Mouse (Mus musculus) mouse embryonic stem cell (cell line): ENCODE measurements at regions not wholly inside any gene's neighbourhood (a gene's known extent, or its start where the extent isn't known, plus 50 kb on each side); places are given as distances from the start of the nearest gene placed in this dataset.

ENCODE experiments used
- in situ Hi-C, 2 experiments: fragments of 300-500 bp; cut with MboI; formaldehyde crosslinking; loops; 1 replicate in 1 of 2; 3 replicates in 1 of 2; pipeline ENCODE4 v1.14.3; 2019 to 2020; ENCODE audit warnings: low sequenced_read_pairs in 2 of 2, low pct_unique_long_range_greater_than_20kb in 1 of 2, mixed read lengths in 1 of 2; ENCODE audit not compliant: unreplicated experiment in 1 of 2

DNA sequence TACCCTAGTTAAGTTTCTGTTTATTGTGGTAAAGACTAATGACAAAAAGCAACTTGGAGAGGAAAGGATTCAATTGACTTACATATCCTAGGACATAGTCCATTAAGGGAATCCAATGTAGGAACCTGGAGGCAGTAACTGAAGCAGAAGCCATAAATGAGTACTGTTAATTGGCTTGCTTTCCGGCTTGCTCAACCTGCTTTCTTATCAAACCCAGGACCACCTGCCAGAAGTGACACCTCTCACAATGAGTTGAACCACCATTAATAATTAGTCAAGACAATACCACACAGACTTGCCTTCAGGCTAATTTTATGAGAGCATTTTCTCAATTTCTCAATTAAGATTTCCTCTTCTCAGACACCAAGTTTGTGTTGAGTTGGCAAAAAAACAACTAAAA lies 148.8 kb downstream of the Ccser2 start:
- in situ Hi-C loops: no loop called here

DNA sequence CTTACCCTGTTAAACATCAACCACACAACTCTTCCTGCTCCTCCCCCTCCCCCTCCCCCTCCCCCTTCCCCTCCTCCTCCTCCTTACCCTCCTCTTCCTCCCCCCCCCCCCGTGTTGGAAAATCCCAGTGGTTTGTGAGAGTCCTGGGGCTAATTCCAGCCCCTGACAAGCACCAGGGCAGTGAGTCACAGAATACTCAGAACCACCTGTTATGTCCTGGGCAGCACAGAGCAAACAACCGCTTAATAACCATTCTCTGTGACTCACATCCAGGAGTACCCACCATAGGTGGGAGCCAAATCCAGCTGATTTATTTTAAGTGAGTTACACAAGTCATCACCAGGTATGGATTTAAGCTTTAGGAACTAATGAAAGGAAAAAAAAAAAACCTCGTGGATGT lies 166.2 kb downstream of the Ccser2 start:
- in situ Hi-C loops: no loop called here

DNA sequence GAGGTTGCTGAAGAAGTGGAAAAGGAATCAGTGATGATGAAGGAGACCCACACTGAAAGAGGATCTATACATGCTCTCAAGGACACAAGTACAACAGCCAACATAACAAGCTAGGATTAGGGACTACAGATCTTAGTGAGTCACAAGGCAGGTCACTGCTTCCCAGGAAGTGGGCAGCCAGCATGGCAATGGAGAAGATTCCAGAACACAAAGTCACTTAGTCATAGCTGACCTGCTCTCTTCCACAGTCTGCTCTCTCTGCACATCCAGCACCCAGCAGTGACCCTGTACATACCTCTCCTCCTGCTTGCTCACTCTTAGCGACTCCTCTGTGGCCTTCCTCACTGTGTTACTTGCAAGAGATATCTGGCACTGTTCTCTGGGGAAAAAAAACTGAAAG lies 168.8 kb downstream of the Ccser2 start:
- in situ Hi-C loops: no loop called here

DNA sequence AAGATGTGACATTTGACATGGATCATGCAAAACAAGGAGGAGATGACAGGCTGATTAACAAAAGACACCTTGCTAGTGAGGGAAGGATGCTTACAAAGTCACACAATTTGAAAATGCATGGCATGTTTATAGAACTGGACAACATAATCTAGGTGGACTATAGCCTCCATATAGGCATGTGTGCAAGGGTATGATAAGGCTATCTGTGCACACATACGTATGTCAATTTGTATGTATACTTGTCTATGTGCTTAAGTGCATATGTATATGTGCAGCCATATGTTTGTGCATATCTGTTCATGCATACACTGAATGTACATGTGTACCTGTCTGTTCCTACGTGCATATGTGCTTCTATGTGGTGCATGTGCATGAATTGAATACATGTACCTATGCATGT lies 186.7 kb downstream of the Ccser2 start:
- in situ Hi-C loops: no loop called here

DNA sequence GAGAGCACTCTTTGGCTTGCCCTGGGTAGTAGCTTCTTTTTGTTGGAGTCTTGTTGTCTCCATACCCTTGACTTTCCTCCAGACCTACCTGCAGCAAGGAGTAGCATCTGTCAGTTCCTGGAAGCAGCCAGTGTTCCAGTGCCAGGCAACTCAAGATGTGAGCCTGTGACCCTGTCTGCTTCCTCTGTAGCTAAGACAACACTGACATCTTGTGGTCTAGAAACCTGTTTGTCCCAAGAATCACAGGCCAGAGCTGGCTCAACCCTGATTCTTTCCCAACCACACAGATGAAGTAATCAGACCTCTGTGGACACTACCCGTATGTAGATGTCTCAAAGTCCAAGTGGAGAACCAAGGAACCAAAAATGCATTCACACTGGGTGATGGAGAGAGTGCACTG lies 189.6 kb downstream of the Ccser2 start:
- in situ Hi-C loops: no loop called here

DNA sequence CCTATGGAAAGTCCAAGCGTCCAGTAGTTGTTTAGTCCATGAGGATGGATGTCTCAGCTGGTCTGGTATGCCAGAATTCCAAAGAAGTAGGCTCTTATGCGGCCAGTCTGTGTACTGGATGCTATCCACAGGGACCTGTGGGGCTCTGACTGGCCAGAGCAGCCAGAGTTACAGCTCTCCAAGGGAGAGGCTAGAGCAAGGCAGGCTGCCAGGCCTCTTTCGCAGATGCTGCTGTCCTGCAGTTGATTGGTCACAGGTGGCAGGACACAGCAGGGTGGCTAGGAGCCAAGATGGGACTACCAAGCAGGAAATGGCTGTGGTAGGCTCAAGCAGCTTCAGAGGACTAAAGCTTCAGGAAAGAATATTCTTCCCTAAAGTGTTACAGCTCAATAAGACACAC lies 194.2 kb downstream of the Ccser2 start:
- in situ Hi-C loops: no loop called here

DNA sequence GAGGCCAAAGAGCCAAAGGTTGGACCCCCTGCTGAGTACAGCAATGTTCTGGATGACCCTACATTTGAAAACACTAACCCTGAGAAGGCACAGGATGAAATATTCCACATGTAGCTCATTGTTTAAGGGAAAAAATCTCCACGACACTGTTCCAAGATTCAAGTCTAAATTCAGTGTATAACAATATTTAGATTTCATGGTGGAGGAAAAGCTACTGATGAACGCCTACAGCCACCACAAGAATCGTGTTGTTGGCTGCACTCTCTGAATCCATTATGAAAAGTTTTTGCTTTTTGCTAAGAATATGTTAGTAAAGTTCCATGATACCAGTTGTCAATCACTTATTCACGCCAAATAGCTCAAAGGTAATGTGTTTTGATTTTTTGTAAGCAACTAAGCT lies 204.2 kb downstream of the Ccser2 start:
- in situ Hi-C loops: no loop called here

DNA sequence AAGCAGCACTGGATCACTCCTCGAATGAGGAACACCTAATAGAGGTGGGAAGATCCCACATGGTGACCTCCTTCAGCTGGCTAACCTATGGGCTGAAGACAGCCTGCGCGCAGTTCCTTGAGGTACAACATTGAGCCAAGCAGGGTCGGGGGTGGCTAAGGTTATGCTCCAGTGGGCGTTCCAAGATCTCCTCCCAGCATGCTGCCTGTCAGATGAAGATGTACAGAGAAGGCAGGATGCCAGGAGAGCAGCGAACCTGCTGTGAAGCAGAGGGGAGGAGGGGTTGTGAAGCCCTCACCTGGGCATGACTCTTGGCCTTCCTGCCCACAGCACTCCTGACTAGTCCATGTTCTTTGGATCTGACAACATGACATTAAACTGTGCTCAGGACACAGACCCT lies 212.5 kb downstream of the Ccser2 start:
- in situ Hi-C loops: no loop called here

DNA sequence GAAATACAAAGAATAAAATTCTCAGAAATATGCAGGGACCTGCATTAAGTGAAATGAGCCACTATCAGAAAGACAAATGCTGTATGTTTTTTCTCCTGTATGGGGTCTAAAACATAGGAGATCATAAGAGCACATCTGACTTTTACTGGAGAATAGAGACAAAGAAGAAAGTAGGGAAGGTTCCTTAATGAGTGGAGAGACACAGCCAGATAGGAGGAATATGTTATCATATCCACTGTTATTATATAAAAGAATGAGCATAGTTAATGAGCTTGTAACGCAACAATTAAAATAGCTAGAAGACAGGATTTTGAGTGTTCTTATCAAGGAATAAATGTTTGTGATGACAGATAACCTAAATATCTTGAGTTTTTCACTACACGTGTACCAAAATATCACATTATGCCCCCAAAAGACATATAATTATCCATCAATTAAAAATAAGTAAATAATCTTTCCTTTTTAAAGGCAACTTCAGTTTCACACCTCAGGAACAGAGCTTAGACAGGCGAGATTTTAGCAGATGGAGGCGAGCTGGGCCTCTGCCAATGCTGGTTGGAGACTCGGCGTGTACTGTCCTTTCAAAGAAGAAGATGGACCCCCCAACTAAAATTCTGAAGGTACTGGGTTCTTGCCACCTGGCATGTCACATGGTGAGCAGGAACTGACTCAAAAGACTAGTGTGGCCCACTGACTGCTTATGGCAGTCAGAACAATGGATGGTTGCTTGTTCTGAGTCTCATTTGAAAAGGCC lies 220.3 kb downstream of the Ccser2 start:
- in situ Hi-C loops: no loop called here

DNA sequence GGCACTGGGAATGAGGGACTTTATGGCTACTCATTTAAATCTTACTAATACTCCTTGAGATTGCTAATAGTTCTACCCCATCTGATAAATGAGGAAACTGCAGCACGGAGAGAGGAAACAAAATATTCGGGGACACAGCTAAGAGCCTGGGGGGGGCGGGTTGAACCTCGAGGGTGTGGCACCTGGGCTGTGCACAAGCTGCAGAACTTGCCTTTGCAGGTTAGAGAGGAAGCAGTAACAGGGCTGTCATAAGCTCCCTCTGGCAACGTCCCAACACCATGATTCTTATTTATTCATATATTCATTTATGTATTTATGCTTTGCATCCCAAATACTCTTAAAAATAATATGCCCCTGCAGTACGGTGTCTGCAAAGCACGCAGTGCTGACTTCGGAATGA lies 237.5 kb downstream of the Ccser2 start:
- in situ Hi-C loops: no loop called here

DNA sequence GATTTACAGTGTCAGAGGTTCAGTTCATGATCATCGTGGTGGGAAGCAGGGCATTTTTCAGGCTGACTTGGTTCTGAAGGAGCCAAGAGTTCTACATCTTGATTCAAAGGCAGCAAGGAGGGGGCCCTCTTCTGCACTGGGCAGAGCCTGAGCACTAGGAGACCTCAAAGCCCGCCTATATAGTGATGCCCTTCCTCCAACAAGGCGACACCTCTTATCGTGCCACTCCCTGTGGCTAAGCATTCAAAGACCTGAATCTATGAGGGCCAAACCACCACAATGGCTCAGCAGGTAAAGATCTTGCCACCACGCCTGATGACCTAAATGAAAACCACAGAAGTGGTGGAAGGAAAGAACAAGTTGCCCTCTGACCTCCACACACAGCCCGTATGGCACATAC lies 242.5 kb downstream of the Ccser2 start:
- in situ Hi-C loops: no loop called here

DNA sequence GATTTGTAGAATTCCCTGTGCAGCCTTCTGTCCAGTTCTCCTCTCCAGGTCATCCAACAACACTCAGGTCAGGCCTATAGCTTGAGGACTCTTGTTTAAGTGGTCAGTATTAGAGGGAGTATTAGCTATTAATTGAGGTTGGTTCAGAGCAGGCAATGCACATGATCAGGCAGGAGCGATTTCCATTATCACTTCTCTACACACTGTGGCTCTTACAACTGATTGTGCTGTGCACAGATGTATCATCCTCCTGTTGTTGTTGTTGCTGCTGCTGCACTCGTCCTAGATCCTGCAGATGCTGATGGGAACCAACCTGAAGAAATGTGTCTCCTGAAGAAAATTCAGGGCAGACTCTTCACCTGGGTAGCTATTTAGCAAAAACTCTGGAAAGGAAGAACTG lies 252.9 kb downstream of the Ccser2 start:
- in situ Hi-C loops: no loop called here

DNA sequence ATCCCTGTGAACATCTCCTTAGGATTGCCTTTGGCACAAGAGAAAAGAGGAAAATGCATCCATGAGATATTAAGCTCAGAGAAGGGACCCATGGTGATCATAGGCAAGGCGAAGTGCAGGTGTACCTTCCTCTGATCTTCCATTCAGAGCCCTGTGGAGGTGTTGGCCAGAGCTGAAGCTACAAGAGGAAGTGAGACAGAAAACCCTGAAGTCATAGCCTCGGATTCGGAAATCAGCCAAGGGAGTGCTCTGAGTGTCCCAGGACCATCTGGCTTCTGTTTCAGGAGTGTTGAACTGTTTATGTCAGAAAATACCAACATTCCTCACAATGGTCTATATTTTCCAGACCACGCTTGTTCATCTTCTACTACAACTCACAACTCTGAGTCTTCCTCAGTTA lies 271.6 kb downstream of the Ccser2 start:
- in situ Hi-C loops: no loop called here

DNA sequence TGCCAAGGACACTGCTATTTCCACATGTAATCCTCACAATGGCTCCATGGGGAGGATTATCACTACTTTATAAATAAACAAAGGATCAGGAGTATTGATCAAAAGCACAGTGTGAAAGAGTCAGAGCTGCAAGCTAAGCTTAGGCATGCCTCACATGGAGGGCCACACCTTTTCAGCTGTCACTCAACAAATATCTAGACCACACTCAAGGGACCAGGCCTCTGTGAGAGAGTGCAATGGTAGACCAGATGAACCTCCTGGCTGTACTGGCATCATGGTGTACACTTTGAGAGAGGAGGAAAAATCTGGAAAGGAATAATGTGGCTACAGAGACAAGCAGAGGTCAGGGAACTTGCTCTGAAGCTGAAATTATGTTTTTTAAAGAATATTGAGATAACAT lies 276.6 kb downstream of the Ccser2 start:
- in situ Hi-C loops: no loop called here

DNA sequence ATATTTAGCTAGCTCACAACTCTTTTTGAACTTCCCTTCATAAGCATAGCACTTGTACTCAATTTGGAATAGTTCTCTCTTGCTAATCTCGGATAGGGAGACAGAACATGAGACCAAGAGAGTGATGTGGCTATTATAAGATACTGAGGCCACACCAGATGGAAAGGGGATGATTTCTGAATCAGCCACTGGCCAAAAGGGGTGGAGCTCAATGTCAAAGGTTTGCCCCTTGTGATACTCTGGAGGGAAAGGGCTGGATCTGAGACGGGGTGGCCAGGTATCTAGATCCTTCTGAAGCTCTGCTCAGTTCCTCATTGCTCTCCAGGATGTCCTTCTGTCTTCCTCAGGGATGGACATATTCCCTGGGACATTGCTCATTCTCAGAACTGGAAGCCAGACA lies 277.6 kb downstream of the Ccser2 start:
- in situ Hi-C loops: no loop called here

DNA sequence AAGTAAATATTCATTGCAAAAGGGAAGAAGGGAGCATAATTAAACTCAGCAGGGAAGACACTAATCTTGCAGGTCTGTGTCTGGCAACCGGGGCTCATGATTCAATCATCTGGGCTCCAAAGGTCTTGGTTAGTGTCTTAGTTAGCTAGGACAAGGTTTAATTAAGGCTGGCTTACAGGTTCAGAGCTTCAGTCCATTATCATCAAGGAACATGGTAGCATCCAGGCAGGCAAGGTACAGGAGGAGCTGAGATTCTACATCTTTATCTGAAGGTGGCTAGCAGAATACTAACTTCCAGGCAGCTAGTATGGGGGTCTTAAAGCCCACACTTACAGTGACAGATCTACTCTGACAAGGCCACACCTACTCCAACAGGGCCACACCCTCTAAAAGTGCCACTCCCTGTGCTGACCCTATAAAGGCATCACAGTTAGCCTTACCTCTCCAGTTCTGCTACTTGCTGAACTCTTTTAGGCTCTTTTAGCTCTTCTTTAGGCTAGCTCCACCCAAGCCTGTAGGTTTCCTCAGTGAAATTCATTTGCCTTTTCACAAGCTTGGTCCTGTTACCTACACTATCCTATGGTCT lies 309.8 kb downstream of the Ccser2 start:
- in situ Hi-C loops: no loop called here

DNA sequence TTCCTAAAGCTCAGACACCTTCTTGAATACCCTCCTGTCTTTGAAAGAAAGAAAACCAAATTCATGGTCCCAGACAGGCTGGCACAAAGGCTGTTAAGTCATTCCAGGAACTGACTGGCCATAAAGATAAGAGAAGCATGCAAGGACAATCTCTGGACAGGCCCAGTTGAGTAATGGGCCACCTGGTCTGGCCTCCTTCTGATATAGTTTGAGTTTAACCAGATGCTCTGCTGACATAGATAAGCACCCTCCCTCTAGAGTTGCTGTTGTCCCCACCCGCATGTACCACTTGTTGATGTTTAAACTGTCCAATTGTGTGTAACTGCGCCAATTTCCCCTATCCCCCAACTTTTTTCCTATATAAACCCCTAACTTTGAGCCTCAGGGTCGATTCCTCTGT lies 310.4 kb downstream of the Ccser2 start:
- in situ Hi-C loops: no loop called here

DNA sequence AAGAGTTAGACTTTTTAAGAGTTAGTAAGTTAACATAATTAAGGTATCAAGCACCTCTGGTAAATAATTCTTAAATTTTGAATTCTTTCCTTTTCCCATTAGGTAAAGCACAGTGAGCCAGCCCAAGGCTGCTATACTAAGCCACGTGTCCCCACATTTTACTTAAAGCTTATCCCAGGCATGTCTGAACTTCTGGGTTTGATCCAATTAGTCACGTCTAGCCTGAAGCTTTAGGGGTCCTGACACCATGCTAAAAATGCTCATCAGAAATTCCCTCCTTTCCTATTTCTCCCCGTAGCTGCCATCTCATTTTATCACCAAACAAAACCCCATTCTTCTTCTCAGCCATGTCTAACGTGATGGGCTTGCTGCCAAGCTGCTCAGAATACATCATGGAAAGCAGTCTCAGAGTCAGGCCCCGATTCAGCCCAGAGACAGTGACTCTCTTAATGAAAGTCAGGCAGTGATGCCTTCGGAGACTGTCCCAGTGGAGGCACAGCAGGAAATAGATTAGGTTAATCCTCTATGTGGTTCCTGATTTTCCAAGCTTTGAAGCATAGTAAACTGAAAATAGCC lies 315.5 kb downstream of the Ccser2 start:
- in situ Hi-C loops: no loop called here

DNA sequence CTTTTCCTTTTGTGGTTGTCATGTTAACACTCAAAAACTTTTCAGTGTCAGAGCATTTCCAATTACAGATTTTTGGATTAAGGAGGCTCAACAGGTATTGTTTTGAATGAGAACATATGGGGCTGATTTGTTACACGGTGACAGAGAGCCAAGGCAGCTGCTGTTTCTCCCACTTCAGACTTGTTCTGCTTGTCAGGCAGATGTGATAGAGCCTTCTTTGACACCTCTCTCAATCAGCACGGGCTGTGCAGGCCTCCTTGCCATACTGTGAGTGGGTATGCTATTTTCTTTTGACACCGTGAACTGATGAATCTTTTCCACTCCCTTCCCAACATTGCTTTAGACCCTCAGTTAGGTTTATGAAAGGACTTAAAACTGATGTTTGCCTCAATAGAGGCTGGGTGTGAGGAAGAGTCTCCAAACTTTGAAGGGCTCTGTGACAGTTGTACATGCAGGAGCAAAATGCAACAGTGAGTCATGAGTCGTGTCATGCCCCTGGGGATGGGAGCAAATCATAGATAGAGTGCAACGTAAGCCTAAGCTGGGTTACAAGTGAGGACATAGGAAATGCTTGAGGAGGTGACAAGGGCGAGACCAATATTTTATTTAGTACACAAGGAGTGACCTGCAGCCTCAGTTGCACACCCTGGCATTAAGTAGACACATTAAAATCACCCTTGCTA lies 317.4 kb downstream of the Ccser2 start:
- in situ Hi-C loops: no loop called here

DNA sequence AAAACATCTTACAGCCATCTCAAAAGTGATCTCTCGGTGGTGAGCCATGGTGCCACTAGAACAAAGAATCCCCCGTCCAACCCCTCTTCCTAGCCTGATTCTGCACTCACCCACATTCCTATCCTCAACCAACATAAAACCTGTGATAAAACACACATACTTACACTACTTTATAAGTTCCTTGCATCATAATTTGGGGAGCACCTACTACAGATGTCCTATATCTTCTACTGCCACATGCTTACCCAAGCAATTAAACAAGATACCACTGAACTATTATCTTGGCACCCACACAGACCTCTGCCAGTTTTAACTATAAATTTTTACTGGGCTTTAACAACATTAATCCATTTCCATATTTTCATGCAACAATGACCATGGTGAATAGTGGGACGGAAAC lies 321.9 kb downstream of the Ccser2 start:
- in situ Hi-C loops: no loop called here
